Mouse (Mus musculus) intestine, postnatal 0 days (tissue): ENCODE data around the gene Cda. TPM values are rescaled to one million over a fixed set of nuclear protein-coding genes. Genes with fewer than 3 reads are reported as not detected.

Source experiments
- ATAC-seq: fragments of 200-750 bp; cut with Nextera tagmentation; 2 replicates; pipeline ENCODE4 v1.8.0; 2017; ENCODE audit warnings: mild to moderate bottlenecking, moderate TSS enrichment, moderate library complexity
- H3K27ac ChIP-seq: fragments of 300-500 bp; sonication (generic); 2 replicates; pipeline ENCODE4 v1.5.1; 2014; ENCODE audit warnings: mild to moderate bottlenecking, low read depth, low read length, moderate library complexity
- H3K27me3 ChIP-seq: fragments of 300-500 bp; sonication (generic); replicated peaks from 2 replicates; pipeline ENCODE4 v1.6.1; 2014; ENCODE audit warnings: low read length, mixed read lengths; ENCODE audit not compliant: control insufficient read depth, insufficient read depth
- H3K36me3 ChIP-seq: fragments of 300-500 bp; sonication (generic); 2 replicates; pipeline ENCODE4 v1.6.1; 2014; ENCODE audit warnings: mild to moderate bottlenecking, moderate library complexity; ENCODE audit not compliant: control insufficient read depth, insufficient read depth
- H3K4me1 ChIP-seq: fragments of 300-500 bp; sonication (generic); replicated peaks from 2 replicates; pipeline ENCODE4 v1.6.1; 2014; ENCODE audit warnings: antibody characterized with exemption, low read length, mixed read lengths; ENCODE audit not compliant: control insufficient read depth, insufficient read depth
- H3K4me2 ChIP-seq: fragments of 300-500 bp; sonication (generic); replicated peaks from 2 replicates; pipeline ENCODE4 v1.6.1; 2014; ENCODE audit warnings: low read depth, mild to moderate bottlenecking, moderate library complexity
- H3K4me3 ChIP-seq: fragments of 300-500 bp; sonication (generic); 2 replicates; pipeline ENCODE4 v1.5.1; 2014; ENCODE audit warnings: low read depth, low read length
- H3K9ac ChIP-seq: fragments of 300-500 bp; sonication (generic); 2 replicates; pipeline ENCODE4 v1.6.1; 2014; ENCODE audit warnings: mild to moderate bottlenecking, low read depth, low read length
- H3K9me3 ChIP-seq: fragments of 300-500 bp; sonication (generic); 2 replicates; pipeline ENCODE4 v1.6.1; 2016; ENCODE audit warnings: mixed run types; ENCODE audit not compliant: control insufficient read depth
- CTCF ChIP-seq: sonication (generic); IDR thresholded peaks from 2 replicates; pipeline ENCODE4 v1.5.1; 2016; ENCODE audit warnings: low read depth, mild to moderate bottlenecking, control low read depth, antibody characterized with exemption, moderate library complexity
- WGBS: fragments of 180-500 bp; shearing (Covaris S2); extraction: QIAGEN DNeasy Blood & Tissue Kit; methylation state at CpG from one replicate; pipeline ENCODE4 v1.1.7; 2014; 5-methylcytosine and 5-hydroxymethylcytosine counted together
- polyA plus RNA-seq: library from polyadenylated mRNA; unstranded; fragments of >200 nt; fragmentation: Nextera tagmentation; extraction: Ambion mirVana; gene quantifications from 2 replicates; pipeline ENCODE4 v1.2.1, GENCODE M21; 2015

Cda gene
- polyA plus RNA-seq, 1 experiment from 2014 or later: 37.5 TPM

DNA sequence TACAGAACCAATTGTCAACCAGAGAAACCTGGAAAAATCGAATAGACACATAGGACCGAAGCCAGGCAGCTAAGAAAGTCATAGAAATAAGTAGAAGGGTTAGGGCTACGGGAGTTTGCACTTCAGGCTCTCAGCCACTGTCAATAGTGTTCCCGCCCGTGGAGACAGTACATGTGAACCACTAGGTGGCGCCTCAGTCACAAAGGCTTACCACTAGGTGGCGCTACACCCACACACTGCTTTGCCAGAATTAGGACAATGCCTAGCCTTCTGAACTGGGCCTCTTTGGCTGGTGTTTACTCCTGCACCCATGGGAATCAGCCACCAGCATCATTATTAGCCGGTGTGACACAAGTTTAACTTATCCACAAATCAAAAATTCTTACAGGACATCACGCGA is 48.3 kb downstream of the Cda start:
- no peak overlapping the region for H3K9ac ChIP-seq
- no peak overlapping the region for H3K27ac ChIP-seq
- H3K36me3 ChIP-seq: peaks cover 34% of the 10 kb centered on the region
- no peaks in the 10 kb centered on the region for H3K4me1 ChIP-seq
- WGBS: 32% methylated on average over 10 of the region's 10 CpGs
- no peaks in the 10 kb centered on the region for H3K27me3 ChIP-seq
- no peak overlapping the region for H3K4me2 ChIP-seq
- no peak overlapping the region for H3K4me3 ChIP-seq
- TF ChIP-seq CTCF: peak; percentile 100
- ATAC-seq: peak; percentile 40; the same call in 1 of the 2 replicates
- no peaks in the 10 kb centered on the region for H3K9me3 ChIP-seq

DNA sequence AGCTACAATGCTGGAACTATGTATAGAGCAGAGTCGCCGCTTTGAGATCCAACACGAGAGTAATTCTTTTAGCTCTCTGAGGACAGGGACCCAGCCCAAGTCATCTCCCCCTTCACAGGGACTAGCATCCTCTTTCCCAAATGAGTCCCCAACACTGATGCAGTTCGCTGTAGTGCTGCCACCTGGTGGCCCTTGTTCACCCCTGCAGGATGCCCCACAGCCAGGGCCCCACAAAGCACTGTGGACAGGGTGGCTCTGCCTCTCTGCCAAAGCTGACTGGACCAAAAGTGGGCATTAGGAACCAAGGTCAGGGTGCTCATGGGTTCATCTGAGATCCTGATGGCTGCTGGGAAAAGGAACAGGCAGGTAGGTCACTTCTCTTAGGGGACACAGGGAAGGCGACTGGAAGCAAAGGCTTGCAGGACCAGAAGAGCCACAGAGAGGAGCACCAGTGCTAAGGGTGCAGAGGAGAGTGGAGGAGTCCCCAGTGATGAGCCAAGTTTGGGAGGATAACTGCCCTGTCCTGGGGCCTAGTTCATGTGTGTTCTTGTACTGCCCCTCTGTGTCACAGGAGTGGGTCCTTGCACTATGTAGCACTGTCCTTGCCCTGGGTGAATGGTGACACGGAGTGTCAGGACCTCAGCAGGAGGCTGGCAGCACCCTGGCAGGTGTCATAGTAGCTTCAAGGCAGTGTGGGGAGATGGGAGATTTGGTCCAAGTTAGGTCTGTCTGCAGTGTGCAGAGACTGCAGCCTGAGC is 49.1 kb downstream of the Cda start:
- H3K4me1 ChIP-seq: no peaks in the 10 kb centered on the region
- peaks cover 42% of the 10 kb centered on the region for H3K36me3 ChIP-seq
- H3K4me2 ChIP-seq: no peak overlapping the region
- no peaks in the 10 kb centered on the region for H3K9me3 ChIP-seq
- 52% methylated on average over 6 of the region's 6 CpGs for WGBS
- peak; percentile 88 for TF ChIP-seq CTCF
- no peaks in the 10 kb centered on the region for H3K27me3 ChIP-seq
- no peak overlapping the region for H3K4me3 ChIP-seq
- ATAC-seq: no peak
- no peak overlapping the region for H3K27ac ChIP-seq
- H3K9ac ChIP-seq: no peak overlapping the region

DNA sequence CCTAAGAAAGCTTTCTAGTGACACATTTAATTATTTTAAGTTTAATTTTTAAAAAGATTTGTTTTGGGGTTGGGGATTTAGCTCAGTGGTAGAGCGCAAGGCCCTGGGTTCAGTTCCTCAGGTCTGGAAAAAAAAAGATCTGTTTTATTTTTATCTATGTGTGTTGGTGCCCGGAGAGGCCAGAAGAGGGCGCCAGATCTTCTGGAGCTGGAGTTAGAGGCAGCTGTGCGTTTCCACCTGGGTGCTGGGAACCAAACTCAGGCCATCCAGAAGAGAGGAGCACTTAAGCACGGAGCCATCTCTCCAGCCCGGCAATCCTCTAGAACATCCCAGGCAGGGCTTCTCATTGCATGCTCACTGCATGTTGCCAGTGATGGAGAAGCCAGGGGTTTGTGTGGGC is 51.4 kb downstream of the Cda start:
- H3K4me2 ChIP-seq: no peak overlapping the region
- peaks cover 63% of the 10 kb centered on the region for H3K36me3 ChIP-seq
- no peak overlapping the region for H3K9ac ChIP-seq
- H3K4me3 ChIP-seq: no peak overlapping the region
- H3K9me3 ChIP-seq: no peaks in the 10 kb centered on the region
- TF ChIP-seq CTCF: peak; percentile 33; the same call in 1 of the 2 replicates
- no peak overlapping the region for H3K27ac ChIP-seq
- H3K27me3 ChIP-seq: no peaks in the 10 kb centered on the region
- ATAC-seq: no peak
- 90% methylated on average over 6 of the region's 6 CpGs for WGBS
- no peaks in the 10 kb centered on the region for H3K4me1 ChIP-seq

DNA sequence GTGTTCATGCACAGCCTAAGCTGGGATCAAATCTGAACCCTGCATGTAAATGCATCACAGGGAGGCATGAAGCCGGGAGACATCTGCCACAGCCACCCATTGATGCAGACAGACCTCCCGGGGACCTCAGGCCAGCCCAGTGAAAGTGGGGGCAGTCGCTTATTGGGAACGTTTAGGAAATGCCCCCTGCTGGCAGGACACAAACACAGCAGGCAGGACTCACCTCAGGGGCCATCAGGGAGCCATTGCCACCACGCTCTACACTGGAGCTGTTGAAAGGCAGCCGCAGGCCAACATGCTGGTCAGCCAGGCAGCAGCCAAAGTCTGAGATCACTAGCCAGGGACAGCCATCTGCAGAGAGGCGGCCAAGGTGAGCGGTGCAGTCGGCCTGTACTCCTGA is 52.0 kb downstream of the Cda start:
- 71% methylated on average over 9 of the region's 9 CpGs for WGBS
- peak; percentile 67 for TF ChIP-seq CTCF

DNA sequence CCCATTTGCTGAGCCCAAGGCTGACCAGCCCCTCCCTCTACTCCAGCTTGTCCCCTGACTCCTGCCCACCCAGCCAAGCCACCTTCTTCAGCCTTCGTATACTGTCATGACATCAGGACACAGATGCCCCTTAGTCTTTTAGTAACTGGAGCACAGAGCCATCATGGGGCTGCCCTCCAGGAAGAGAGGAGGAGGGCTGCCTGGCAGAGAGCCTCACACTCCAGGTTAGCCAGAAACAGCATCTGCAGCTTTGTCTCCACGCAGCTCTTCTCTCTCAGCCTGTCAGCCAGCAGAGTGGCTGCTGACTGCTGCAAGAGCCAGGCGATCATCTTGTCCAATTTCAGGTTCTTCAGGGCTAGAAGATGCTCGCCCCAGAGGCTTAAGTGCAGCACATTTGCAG is 54.0 kb downstream of the Cda start:
- WGBS: 87% methylated on average over 4 of the region's 4 CpGs
- H3K36me3 ChIP-seq: peaks cover 81% of the 10 kb centered on the region

More for the DNA sequence above, 52.0 kb downstream of the Cda start:
- no peak overlapping the region for H3K27ac ChIP-seq
- no peak overlapping the region for H3K4me2 ChIP-seq
- H3K9me3 ChIP-seq: no peaks in the 10 kb centered on the region
- no peak overlapping the region for H3K9ac ChIP-seq
- no peaks in the 10 kb centered on the region for H3K4me1 ChIP-seq
- no peak overlapping the region for H3K4me3 ChIP-seq
- no peaks in the 10 kb centered on the region for H3K27me3 ChIP-seq
- no peak for ATAC-seq
- H3K36me3 ChIP-seq: peaks cover 69% of the 10 kb centered on the region

DNA sequence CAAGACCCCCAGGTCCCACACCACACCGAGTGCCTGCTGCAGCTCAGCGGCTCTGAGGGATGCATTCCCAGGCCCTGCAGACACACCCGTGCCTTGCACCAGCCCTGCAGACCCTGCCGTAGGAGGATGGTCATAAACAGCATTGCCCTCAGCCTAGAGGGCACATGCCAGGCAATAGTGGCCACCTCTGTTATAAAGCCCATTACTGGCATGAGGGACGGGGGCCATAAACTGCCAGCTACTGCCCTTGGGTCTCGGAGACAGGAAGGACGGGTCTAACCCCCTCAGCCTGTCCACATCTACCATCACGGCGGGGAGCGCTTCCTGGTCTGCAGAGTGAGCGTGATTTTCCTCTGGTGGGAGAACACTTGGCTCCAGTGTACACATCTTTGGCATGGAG is 54.8 kb downstream of the Cda start:
- Histone ChIP-seq H3K27ac (no peak overlapping the region), H3K4me1 (no peaks in the 10 kb centered on the region), H3K27me3 (no peaks in the 10 kb centered on the region), H3K9ac (no peak overlapping the region), H3K36me3 (peaks cover 86% of the 10 kb centered on the region), H3K4me2 (no peak overlapping the region), H3K9me3 (no peaks in the 10 kb centered on the region), H3K4me3 (no peak overlapping the region)
- 91% methylated on average over 11 of the region's 11 CpGs for WGBS
- no peak for ATAC-seq
- no peak for TF ChIP-seq CTCF

More for the DNA sequence above, 54.0 kb downstream of the Cda start:
- ATAC-seq: no peak
- Histone ChIP-seq H3K4me3 (no peak overlapping the region), H3K27me3 (no peaks in the 10 kb centered on the region), H3K4me1 (no peaks in the 10 kb centered on the region), H3K27ac (no peak overlapping the region), H3K4me2 (no peak overlapping the region), H3K9ac (no peak overlapping the region), H3K9me3 (no peaks in the 10 kb centered on the region)
- TF ChIP-seq CTCF: no peak
